Mouse (Mus musculus): ENCODE results near the gene Mrgbp. TPM values are rescaled to one million over a fixed set of nuclear protein-coding genes. Genes with fewer than 3 reads are reported as not detected.
A peak's percentile ranks its signal among the peaks of the same experiment; 100 is the strongest.

Gene Mrgbp
- total RNA-seq, 4 experiments from 2014 or later: 12.3 to 18.7 (median 17.3) TPM

DNA sequence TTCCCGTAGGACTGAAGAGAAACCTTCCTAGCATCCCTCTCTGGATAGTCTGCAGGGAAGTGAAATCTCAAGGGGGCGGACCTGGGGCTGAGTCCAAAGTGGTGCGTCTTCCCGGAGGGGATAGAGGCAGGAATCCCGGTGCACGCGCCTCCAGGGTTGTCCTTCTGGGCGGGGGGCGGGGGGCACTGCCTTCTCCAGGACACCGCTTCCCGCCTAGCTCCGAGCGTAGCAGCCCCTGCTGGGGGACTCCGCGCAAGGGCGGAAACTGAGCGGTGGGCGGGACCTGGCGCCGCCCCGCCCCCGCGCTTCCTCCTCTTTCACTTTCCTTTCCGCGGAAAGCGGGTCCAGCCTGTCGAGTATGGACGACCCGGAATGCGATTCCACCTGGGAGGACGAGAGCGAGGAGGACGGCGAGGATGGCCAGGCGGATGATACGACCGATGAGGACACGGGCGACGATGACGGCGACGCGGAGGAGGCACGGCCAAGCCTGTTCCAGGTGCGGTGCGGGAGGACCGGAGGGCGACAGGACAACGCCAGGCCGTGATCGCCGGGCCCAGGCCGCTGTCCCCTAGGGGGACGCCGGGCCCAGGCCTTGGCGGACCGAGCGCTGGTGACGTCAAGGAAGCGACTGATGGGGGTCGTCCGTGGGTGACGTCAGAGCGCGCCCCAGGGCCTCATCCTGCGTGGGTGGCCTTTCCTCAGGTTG lies 8.2 kb downstream of the Mrgbp start, which contains the start of gene Ogfr:
Gene Ogfr (plus strand): TSS at position 123 of the 709 bp plus-strand sequence.
- peak; percentile 73 for DNase-seq (ENCODE audit: low spot score)

DNA sequence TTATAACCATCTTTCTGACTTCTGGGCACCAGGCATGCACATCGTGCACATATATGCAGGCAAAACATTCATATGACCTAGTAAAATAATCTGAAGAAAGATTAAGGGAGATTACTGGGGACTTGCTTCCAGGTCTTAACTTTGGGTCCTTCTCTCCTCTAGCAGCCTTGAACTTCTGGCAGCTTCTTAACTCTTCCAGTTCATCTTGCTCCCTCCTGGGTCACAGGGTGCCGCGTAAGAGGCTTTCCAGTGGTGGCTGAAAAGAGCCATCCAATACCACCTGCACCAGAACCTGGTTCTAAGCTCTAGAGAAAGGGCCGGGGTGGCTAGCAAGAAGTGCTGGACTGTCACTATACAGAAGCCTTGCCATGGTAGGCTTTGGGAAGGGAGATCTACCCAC lies 16.4 kb downstream of the Mrgbp start, which contains the start of gene Col9a3:
Gene Col9a3 (plus strand): TSS at position 301 of the 400 bp plus-strand sequence.
- no peak for DNase-seq (ENCODE audit: low spot score)

DNA sequence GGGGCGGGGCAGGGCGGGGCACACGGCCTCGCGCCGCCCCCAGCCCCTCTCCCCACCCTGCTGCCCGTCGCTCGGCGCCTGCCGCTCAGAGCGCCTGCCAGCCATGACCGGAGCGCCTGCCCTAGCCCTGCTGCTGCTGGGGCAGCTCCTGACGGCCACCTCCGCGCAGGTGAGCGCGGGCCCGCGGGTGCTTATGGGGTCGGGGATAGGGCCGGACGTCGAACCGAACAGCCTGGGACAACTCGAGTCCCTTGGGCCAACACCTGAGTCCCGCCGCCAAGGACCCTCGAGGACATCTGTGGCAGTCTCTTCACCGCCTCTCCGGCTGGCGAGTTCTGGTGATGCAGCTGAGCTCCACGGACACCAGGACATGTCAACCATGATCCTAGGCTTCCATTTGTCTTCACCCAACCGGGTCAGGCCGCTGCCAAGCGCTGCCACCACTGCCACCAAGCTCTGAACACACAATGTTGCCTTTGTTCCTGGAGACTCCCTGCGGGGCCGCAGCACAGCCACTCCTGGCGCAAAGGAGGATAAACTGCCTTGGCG lies 17.1 kb downstream of the Mrgbp start:
- no peak for DNase-seq (ENCODE audit: low spot score)

DNA sequence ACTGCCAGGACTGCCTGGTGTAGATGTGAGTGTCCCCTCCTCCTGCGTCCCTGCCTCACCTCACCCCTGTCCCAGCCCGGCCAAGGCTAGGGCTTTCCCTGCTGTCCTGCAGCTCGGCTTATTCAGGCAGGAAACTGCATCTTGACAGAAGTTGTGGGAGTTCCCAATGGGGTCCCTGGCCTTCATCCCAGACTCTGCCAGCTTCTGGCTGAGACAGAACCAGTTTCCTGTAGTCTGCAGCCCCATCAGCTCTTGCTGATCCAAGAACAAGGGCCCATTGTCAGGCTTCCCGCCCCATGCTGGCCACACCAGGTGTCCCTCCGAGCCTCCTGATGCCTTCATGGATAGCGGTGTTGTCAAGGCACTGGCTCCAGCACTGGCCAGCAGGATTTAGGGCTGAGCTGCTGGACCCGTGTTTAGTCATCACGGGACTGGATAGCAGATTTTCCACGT lies 19.5 kb downstream of the Mrgbp start:
- DNase-seq (ENCODE audit: low spot score): no peak

DNA sequence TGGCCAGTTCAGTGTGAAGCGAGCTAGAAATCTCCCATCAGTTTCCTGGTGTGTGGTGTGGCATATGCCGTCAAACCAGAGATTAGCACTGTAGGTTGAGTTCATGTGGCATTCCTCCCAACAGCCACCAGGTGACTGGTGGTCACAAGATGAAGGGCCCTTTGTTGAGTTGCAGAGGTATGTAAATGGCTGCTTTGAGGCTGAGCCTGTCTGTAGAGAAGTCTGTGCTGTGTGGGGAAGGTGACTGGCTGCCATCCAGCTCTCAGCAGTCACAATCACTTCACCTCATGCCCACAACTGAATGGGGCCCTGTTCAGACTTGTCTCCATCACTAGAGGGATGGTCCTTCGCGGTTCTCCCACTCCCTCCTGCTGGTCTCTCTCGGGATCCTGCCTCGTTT lies 23.7 kb downstream of the Mrgbp start:
- DNase-seq (ENCODE audit: low spot score): no peak

DNA sequence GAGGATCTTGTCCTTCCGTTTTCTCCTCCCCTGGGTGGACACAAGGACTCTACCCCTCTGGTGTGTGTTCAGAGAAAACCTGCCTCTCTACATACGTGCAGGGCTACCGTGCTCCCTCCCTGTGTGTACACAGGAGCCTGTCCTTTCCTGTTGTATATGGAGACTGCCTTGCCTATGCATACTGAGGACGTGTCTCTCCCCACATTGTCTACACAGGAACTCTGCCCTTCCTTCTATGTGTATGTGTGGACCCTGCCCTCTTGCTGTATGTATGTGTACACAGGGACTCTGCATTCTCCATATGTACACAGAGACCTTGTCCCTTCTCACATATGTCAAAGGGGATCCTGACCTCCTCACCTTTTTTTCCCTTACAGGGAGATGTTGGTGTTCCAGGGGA lies 29.2 kb downstream of the Mrgbp start:
- DNase-seq (ENCODE audit: low spot score): no peak

DNA sequence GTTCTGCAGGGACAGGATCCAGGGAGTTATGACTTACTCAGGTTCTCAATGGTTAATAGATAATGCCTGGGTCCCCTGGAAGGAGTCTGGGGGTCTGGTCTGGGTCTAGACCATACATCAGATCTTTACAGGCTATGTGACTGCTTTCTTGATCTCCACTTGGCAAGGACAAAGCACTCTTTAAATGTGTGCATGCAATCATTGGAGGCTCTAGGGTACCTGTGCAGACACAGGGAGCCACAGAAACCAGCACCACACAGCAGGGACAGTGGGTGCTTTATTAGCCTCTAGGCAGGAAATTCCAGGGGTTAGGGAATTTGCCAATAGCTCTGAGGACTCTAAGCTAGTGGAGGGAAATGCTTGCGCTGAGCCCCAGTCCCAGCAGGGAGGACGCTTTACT lies 30.8 kb downstream of the Mrgbp start:
- DNase-seq (ENCODE audit: low spot score): no peak

Other genes starting within 250 kb of the Mrgbp start
- gene Gata5, start 246.6 kb upstream of the Mrgbp start, total RNA-seq (2022): 1 to 10 TPM in 1 of 4 experiments, under 1 TPM in 3; 0.68 to 1.2 (median 0.80) TPM
- gene Slco4a1, start 125.1 kb upstream of the Mrgbp start, total RNA-seq (2022): under 1 TPM in 2 of 4 experiments, not detected in 2; 0.09 to 0.34 TPM
- not detected for gene Ntsr1, start 81.3 kb upstream of the Mrgbp start, total RNA-seq (2022)
- gene Ogfr, start 7.9 kb downstream of the Mrgbp start, total RNA-seq (2022): 10 to 100 TPM; 31.4 to 34.7 (median 32.3) TPM
- under 1 TPM in 1 of 4 experiments, not detected in 3; 0.11 TPM for gene Col9a3, start 16.5 kb downstream of the Mrgbp start, total RNA-seq (2022)
- gene Tcfl5, start 61.4 kb downstream of the Mrgbp start, total RNA-seq (2022): not detected
- 10 to 100 TPM; 25.2 to 35.9 (median 31.1) TPM for gene Dido1, start 128.7 kb downstream of the Mrgbp start, total RNA-seq (2022)
- 10 to 100 TPM; 57.6 to 66.1 (median 59.5) TPM for gene Gid8, start 128.8 kb downstream of the Mrgbp start, total RNA-seq (2022)
- under 1 TPM; 0.30 to 0.75 (median 0.40) TPM for gene Slc17a9, start 144.0 kb downstream of the Mrgbp start, total RNA-seq (2022)
- gene Bhlhe23, start 195.6 kb downstream of the Mrgbp start, total RNA-seq (2022): not detected